Mouse (Mus musculus) left cerebral cortex, adult 6 months (tissue): ENCODE data around the gene Lctl. TPM values are rescaled to one million over a fixed set of nuclear protein-coding genes. Genes with fewer than 3 reads are reported as not detected.

Source experiments
- long read RNA-seq, 2 experiments: library from polyadenylated mRNA; unstranded; transcript quantifications; one replicate each; pipeline ENCODE4 v2.0.0; 2019 to 2020
- polyA plus RNA-seq: library from polyadenylated mRNA; unstranded; fragments of <200 nt; fragmentation: Nextera tagmentation; gene quantifications from 2 replicates; pipeline ENCODE4 v1.2.3, GENCODE M21; 2021

Lctl gene
- polyA plus RNA-seq = 0.18 TPM in 2 replicates
- long read RNA-seq, experiment 1, partial matches to known transcripts = 1 of 2 reads
- long read RNA-seq, experiment 1, other reads (novel, unspliced or antisense) = 1 of 2 reads
- long read RNA-seq, experiment 2 = 0 reads

DNA sequence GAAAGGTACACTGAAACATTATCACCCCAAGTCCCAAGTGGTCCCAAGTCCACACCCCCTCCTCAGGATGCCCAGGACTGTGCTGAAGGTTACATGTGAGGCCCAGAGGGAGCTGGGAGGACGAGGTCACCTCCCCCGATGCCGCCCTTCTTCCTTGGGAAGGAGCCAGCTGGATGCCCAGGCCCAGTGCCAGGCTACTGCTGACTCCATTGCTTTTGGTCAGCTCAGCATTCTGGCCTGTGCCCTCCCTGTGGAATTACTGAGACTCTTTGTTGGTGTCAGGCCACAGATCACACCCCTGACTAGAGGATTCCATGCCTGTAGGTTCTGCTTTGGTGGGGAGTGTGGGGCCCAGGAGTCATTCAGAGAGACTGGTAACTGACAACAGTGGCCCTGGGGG lies at the start of gene Lctl:
Gene Lctl (plus strand): TSS at position 272 of the 400 bp plus-strand sequence.

DNA sequence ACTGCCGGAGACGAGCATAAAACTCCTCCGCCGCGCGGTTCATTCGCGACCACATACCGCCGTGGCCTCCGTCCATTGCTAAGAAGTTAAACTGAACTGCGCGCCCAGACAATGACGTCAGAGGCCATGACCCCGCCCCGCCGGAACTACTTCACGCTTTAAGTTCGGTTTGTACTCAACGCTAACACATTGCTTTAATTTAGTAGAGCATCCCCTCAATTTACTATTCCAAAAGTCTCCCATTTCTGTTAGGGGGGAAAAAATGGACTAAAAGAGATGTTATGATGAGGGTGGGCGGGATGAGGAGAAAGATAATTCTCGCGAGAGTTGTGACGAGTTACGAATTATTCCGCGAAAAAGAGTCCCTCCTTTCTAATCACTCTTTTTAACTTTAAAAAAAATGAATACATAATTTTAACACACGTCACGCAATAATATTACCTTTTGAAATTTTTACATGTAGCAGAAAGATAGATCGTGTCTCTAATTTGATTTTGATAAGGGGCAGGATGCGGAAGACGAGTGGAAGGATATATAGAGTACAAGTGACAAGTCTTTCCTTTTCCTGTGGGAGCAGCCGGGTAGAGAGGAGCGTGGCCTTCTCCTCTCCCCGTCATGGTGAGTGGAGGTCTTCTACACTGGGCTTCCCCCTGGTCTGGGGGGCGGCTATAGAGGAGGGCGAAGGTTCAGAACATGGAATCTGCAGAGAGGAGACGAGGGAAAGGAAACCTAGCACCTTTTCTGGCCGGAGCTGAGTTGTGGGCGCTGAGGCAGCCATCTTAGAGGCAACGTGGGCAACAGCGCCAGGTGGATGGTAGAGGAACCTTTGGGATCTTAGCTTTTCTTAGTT lies 56.1 kb downstream of the Lctl start, which contains the start of the genes Zwilch and Rpl4:
Gene Zwilch (minus strand): TSS at position 289 of the 850 bp plus-strand sequence.
Gene Rpl4 (plus strand): TSS at position 560 of the 850 bp plus-strand sequence.

DNA sequence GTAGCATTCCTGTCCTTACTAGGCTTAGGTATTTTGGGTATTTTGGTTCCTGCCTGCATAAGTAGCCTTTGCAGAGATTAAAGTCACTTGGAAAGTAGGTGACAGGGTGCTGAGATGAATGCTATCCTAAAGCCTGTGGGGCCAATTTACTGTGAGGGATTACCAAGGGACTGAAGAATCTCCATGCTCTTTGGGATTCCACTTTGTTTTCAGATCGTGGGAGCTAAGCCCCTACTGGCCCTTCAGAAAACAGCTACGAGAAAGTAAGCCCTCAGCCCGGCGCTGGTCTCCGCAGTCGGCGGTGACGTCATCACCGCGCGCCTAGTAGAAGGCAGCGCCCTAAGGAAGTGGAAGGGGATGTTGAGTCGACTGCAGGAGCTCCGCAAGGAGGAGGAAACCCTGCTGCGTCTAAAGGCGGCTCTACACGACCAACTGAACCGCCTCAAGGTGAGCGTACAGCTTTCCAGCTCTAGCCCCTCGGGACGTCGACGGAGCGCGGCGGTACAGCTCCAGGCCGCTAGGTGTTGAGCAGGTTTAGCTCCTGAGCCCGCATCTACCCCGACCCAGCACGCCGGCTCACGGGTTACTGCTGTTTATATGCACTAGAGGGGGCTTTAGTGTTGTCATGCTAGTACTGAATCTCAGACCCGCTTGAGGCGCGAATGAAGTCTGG lies 62.2 kb downstream of the Lctl start, which contains the start of gene Snapc5:
Gene Snapc5 (plus strand): TSS at position 301 of the 673 bp plus-strand sequence.

Other genes starting within 250 kb of the Lctl start
- gene Smad6, start 95.1 kb upstream of the Lctl start, polyA plus RNA-seq = 0.36 and 0.38 TPM in 2 replicates
- 0.97 and 1.6 TPM in 2 replicates for gene Zwilch, start 56.0 kb downstream of the Lctl start, polyA plus RNA-seq
- 912 and 916 TPM in 2 replicates for gene Rpl4, start 56.2 kb downstream of the Lctl start, polyA plus RNA-seq
- 30.7 and 32.9 TPM in 2 replicates for gene Snapc5, start 62.1 kb downstream of the Lctl start, polyA plus RNA-seq
- gene Uchl4, start 118.1 kb downstream of the Lctl start, polyA plus RNA-seq = 2.5 and 2.6 TPM in 2 replicates
- gene Map2k1, start 136.5 kb downstream of the Lctl start, polyA plus RNA-seq = 204 and 260 TPM in 2 replicates
- 54.2 and 66.5 TPM in 2 replicates for gene Tipin, start 164.4 kb downstream of the Lctl start, polyA plus RNA-seq
- gene Dis3l, start 224.1 kb downstream of the Lctl start, polyA plus RNA-seq = 7.5 and 8.7 TPM in 2 replicates